Mouse (Mus musculus) cortical plate, adult 2 months (tissue): ENCODE results near the gene Slc1a1.

Experiments used
- CTCF ChIP-seq: fragments of 200-500 bp; IDR thresholded peaks from 2 replicates; pipeline ENCODE4 v1.5.1; 2011; ENCODE audit warnings: mild to moderate bottlenecking, control low read depth, low read length; ENCODE audit not compliant: insufficient read depth; ENCODE audit errors: extremely low read depth
- POLR2A ChIP-seq: fragments of 200-500 bp; IDR thresholded peaks from 2 replicates; pipeline ENCODE4 v1.6.1; 2011; ENCODE audit warnings: mild to moderate bottlenecking, low read length, control low read depth; ENCODE audit not compliant: insufficient read depth; ENCODE audit errors: extremely low read depth

DNA sequence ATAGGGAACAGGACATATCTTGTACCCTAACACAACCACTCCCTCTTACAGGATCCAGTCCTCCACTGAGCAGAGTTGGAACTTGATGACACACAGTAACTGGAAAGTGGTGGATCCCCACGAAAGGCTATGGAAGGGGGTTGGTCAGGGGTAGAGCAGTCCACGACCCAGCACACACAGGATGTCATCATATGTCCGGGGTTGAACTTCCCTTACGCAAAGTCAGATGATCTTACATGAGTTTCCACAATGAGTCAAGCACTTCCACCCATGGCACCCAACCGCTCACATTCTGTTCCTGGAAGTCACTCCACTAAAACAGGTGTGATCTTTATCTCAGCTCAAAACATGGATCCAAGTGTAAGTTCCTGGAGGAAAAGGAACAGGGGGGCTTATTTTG is 83.0 kb downstream of the Slc1a1 start:
- TF ChIP-seq POLR2A (no peak), CTCF (no peak)
